Mouse (Mus musculus) stomach, embryonic 15.5 days (tissue): Measurements from ENCODE around the gene Gm29797. TPM values are rescaled to one million over a fixed set of nuclear protein-coding genes. Genes with fewer than 3 reads are reported as not detected.

Experiments
- ATAC-seq: fragments of 200-750 bp; cut with Nextera tagmentation; 2 replicates; pipeline ENCODE4 v1.8.0; 2017; ENCODE audit warnings: low read depth, moderate number of reproducible peaks, moderate TSS enrichment; ENCODE audit not compliant: insufficient read depth, low FRiP score
- H3K27ac ChIP-seq: fragments of 300-500 bp; sonication (generic); 2 replicates; pipeline ENCODE4 v1.5.1; 2015; ENCODE audit warnings: mild to moderate bottlenecking, inconsistent platforms
- H3K27me3 ChIP-seq: fragments of 300-500 bp; sonication (generic); replicated peaks from 2 replicates; pipeline ENCODE4 v1.6.1; 2015; ENCODE audit warnings: inconsistent platforms
- H3K36me3 ChIP-seq: fragments of 300-500 bp; sonication (generic); 2 replicates; pipeline ENCODE4 v1.6.1; 2015; ENCODE audit warnings: inconsistent platforms
- H3K4me1 ChIP-seq: fragments of 300-500 bp; sonication (generic); 2 replicates; pipeline ENCODE4 v1.6.1; 2015; ENCODE audit warnings: inconsistent platforms
- H3K4me2 ChIP-seq: fragments of 300-500 bp; sonication (generic); 2 replicates; pipeline ENCODE4 v1.6.1; 2015; ENCODE audit warnings: mild to moderate bottlenecking, inconsistent platforms
- H3K4me3 ChIP-seq: fragments of 300-500 bp; sonication (generic); replicated peaks from 2 replicates; pipeline ENCODE4 v1.5.1; 2015; ENCODE audit warnings: inconsistent platforms
- H3K9ac ChIP-seq: fragments of 300-500 bp; sonication (generic); 2 replicates; pipeline ENCODE4 v1.6.1; 2015; ENCODE audit warnings: inconsistent platforms
- H3K9me3 ChIP-seq: fragments of 300-500 bp; sonication (generic); 2 replicates; pipeline ENCODE4 v1.6.1; 2016; ENCODE audit warnings: inconsistent platforms
- WGBS: fragments of 180-500 bp; shearing (Covaris S2); methylation state at CpG from one replicate; pipeline ENCODE4 v1.1.7; 2015; 5-methylcytosine and 5-hydroxymethylcytosine counted together
- polyA plus RNA-seq: library from polyadenylated mRNA; unstranded; fragments of >200 nt; fragmentation: Nextera tagmentation; extraction: Ambion mirVana; gene quantifications from 2 replicates; pipeline ENCODE4 v1.2.1, GENCODE M21; 2015

Gm29797 gene
- polyA plus RNA-seq, 1 experiment from 2014 or later = 1.2 TPM

DNA sequence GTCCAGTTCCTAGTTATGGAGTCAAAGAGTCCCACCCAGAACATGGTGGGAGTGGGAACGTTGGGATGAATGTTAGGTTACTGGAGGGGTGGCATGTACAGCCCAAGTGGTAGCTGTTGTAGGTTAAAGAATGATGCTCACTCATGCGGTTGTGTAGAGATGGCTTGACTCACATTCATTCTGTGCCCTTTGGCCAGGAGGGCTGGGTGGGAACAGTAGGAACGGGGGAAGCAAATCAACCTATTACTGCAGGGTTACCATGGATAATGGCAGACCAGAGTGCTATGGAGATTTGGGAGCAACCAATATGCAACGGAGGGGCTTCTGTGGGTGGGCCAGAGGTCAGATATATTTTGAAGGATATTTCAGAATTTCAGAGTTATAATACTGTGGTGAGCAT lies 18.1 kb downstream of the Gm29797 start:
- H3K9ac ChIP-seq = no peak overlapping the region
- H3K9me3 ChIP-seq = no peaks in the 10 kb centered on the region
- H3K4me2 ChIP-seq = no peak overlapping the region
- H3K4me3 ChIP-seq = no peak overlapping the region
- no peaks in the 10 kb centered on the region for H3K36me3 ChIP-seq
- no peak for ATAC-seq
- 76% methylated on average over 4 of the region's 4 CpGs for WGBS
- H3K27ac ChIP-seq = no peak overlapping the region
- H3K27me3 ChIP-seq = peaks cover 42% of the 10 kb centered on the region
- peaks cover 24% of the 10 kb centered on the region for H3K4me1 ChIP-seq

DNA sequence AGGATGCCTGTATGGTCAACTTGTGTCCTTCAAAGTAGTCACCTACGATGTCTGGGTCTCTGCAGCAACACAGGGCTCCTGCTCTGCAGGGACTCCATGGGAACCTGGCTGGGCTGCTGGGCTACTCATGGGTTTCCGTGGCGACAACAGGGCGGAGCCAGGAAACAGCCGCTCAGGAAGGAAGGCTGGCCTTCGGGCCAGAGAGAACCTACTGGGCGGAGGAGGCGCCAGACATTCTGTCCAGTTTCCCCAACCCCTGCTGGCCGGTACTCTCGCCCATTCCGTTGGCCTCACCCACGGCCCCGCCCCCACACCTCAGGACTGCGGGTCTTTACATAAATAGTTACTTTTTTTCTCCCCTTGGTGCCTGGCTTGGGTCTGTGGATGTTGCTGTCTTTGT lies 18.6 kb downstream of the Gm29797 start:
- Histone ChIP-seq H3K27ac (no peak overlapping the region), H3K36me3 (no peaks in the 10 kb centered on the region), H3K4me1 (peaks cover 19% of the 10 kb centered on the region), H3K27me3 (peaks cover 37% of the 10 kb centered on the region), H3K4me3 (0 out of 2 replicates have a peak overlapping the region, but pooled peaks have one; percentile 3), H3K9ac (no peak overlapping the region), H3K9me3 (no peaks in the 10 kb centered on the region), H3K4me2 (peak overlapping the region; percentile 29; the same call in 1 of the 2 replicates)
- peak; percentile 29; the same call in 1 of the 2 replicates for ATAC-seq
- WGBS = 5% methylated on average over 14 of the region's 14 CpGs

DNA sequence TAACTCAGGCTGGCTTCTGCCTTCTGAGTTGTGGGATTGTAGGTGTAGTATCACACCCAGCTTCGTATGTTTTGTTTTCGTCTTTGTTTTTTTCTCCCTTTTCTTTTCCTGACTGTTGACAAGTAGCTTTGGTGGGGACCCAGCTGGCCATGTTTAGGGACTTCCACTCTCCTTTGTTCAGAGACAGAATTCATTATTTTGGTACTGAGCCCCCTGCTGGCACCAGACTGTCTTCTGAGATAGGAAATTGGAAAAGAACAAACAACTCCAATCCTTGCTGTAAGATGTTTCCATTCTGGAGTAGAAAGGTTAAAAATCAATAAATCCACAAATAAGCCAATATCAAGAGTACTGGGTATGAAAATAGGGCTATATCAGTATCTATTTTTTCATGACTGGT lies 19.6 kb downstream of the Gm29797 start:
- Histone ChIP-seq H3K36me3 (no peaks in the 10 kb centered on the region), H3K9me3 (no peaks in the 10 kb centered on the region), H3K4me3 (no peak overlapping the region), H3K9ac (no peak overlapping the region), H3K4me1 (peaks cover 18% of the 10 kb centered on the region; the same call in 1 of the 2 replicates), H3K27me3 (peaks cover 28% of the 10 kb centered on the region), H3K27ac (no peak overlapping the region), H3K4me2 (no peak overlapping the region)
- 65% methylated on average over 2 of the region's 2 CpGs for WGBS
- ATAC-seq = no peak

DNA sequence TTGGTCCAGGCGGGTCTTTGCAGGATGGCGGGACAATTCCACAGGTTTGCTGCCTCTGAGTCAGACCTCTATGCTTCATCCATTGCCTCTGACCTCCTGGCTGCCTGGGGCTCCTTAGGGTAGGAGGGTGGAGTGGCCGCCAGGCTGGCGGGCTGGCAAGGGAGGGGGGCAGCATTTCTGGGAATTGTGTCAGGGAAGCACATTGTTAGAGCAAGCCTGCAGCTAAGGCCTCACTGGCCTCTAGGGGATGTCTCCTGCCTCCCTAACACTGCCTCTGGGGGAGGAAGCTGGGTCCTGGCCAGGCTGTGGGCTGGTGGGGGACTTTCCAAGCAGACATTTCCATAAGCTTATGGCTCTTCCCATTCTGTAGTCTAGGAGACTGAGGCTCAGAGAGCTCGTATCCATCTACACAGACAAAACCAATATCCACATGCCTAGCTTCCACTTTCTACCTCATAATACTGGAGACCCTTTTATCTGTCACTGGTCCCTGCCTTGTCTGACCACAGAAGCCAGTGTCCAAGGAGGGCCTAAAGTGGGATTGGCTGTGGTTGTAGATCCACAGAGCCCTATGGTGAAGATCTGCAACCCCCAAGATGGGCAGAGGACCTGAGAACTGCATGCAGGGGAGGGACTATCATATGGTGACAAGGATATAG lies 20.4 kb downstream of the Gm29797 start:
- H3K4me3 ChIP-seq = no peak overlapping the region
- H3K4me1 ChIP-seq = peaks cover 17% of the 10 kb centered on the region; the same call in 1 of the 2 replicates
- WGBS = 72% methylated on average over 5 of the region's 5 CpGs
- no peaks in the 10 kb centered on the region for H3K9me3 ChIP-seq
- 0 out of 2 replicates have a peak overlapping the region, but pooled peaks have one; percentile 19 for H3K27ac ChIP-seq
- H3K4me2 ChIP-seq = no peak overlapping the region
- H3K36me3 ChIP-seq = no peaks in the 10 kb centered on the region
- peaks cover 20% of the 10 kb centered on the region for H3K27me3 ChIP-seq
- H3K9ac ChIP-seq = no peak overlapping the region
- no peak for ATAC-seq

DNA sequence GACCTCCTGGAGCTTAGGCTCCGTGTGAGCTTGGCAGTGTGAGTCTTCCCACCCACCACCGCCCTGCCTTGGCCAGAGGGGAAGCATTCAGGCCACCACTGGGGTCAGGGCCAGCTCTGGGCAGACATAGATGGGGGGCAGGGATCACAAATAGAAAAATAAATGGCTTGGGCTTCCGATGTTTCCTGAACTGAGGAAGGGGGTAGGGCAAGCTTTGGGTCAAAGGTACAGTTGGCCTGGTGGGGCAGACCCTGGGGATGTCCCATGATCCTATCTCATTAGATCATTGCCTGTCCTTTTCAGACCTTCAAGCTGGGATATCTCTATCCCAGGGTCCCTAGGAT lies 20.9 kb downstream of the Gm29797 start:
- 54% methylated on average over 3 of the region's 3 CpGs for WGBS

DNA sequence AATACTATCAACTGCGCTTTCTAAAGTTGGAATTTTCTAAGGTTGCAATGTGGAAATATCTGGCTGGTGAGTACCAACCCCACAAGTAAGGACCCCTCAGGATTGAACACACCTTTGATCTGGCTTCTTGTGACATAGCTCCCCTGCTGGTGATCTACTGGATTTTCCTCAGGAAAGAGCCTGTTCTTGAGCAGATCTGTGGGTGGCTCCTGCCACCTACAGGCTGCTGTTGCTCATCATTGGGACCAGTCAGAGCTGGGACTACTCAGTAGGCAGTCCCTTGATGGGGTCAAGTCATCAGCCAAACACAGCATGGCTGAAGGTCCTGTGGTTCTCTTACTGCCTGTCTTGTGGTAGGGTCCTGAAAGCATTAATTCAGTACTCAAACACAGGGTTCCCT lies 21.9 kb downstream of the Gm29797 start:
- peak; percentile 59 for ATAC-seq
- Histone ChIP-seq H3K4me2 (no peak overlapping the region), H3K4me3 (no peak overlapping the region), H3K4me1 (peaks cover 17% of the 10 kb centered on the region; the same call in 1 of the 2 replicates), H3K9me3 (no peaks in the 10 kb centered on the region), H3K27me3 (peaks cover 5% of the 10 kb centered on the region; the same call in 1 of the 2 replicates), H3K27ac (no peak overlapping the region), H3K36me3 (no peaks in the 10 kb centered on the region), H3K9ac (no peak overlapping the region)
- whole genome bisulfite sequencing = 49% methylated on average over 1 of the region's 1 CpGs

More for the DNA sequence above, 20.9 kb downstream of the Gm29797 start:
- no peaks in the 10 kb centered on the region for H3K9me3 ChIP-seq
- H3K4me1 ChIP-seq = peaks cover 17% of the 10 kb centered on the region; the same call in 1 of the 2 replicates
- 0 out of 2 replicates have a peak overlapping the region, but pooled peaks have one; percentile 19 for H3K27ac ChIP-seq
- no peak for ATAC-seq
- H3K36me3 ChIP-seq = no peaks in the 10 kb centered on the region
- H3K27me3 ChIP-seq = peaks cover 14% of the 10 kb centered on the region
- H3K4me3 ChIP-seq = no peak overlapping the region
- no peak overlapping the region for H3K4me2 ChIP-seq
- H3K9ac ChIP-seq = no peak overlapping the region

DNA sequence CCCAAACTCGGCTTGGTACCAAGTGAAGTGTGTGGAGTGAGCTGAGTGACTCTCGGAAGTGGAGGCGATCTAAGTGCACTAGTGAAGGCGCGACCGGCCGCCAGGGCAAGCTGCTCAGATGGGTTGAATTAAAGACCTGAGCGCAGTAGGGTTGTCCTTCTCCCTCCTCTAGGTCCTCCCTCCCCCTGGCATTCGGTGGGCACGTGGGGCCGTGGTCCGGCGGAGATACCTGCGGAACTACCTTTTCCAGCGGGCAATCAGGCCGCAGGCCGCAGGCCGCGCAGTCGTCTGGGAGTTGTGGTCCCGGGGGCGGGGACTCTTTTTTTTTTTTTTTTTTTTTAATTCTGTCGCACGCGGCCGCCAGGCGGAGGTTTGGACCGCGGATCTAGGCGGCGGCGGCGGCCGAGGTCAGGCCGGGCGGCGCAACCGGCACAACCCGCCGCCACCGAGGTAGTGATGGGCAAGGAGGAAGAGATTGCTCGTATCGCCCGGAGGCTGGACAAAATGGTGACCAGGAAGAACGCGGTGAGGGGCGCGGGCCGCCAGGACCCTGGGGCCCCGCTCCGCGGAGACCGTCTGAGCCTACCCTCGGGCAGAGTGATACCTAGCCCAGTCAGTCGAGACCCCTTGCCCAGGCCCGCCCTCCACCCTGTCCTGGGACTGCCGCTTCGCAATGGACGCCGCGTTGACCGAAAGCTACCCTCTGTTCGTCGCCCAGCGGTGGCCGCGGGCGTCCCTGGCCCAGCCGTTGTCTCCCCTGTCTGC lies 23.3 kb downstream of the Gm29797 start, which contains the start of gene Tcea2:
TSS of gene Tcea2 (plus strand) at position 360 of the 765 bp plus-strand sequence.
- H3K4me3 ChIP-seq = peak within 1 kb of the TSS; percentile 74
- under 1% methylated on average over 67 of the region's 69 CpGs for WGBS
- H3K9me3 ChIP-seq = no peaks in the 10 kb centered on the region
- ATAC-seq = peak; percentile 15; the same call in 1 of the 2 replicates
- H3K27ac ChIP-seq = peak within 1 kb of the TSS; percentile 37; the same call in 1 of the 2 replicates
- H3K27me3 ChIP-seq = no peaks in the 10 kb centered on the region
- H3K9ac ChIP-seq = peak within 1 kb of the TSS; percentile 85
- H3K4me1 ChIP-seq = peaks cover 17% of the 10 kb centered on the region; the same call in 1 of the 2 replicates
- no peaks in the 10 kb centered on the region for H3K36me3 ChIP-seq
- peak within 1 kb of the TSS; percentile 89 for H3K4me2 ChIP-seq

DNA sequence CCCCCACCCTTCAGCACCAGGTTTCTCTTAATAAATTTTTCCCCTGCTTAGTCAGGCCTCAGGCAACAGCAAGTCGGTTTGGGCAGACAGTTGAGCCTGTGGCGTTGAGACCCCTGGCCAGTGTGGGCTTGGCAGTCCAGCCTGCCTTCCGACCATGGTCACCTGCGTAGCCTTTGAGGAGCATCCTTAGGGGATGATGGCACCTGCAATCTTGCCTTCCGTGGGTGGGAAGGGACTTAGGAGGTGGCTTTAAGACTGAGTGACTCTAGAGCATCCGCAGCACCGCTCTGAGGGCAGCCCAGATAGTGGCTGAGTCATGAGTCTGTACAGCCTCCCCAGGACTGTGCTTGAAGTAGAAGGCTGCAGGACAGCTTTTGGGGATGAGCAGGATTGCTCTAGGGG lies 23.9 kb downstream of the Gm29797 start:
- H3K4me2 ChIP-seq = peak overlapping the region; percentile 89
- WGBS = 15% methylated on average over 7 of the region's 7 CpGs
- no peaks in the 10 kb centered on the region for H3K36me3 ChIP-seq
- peaks cover 14% of the 10 kb centered on the region; the same call in 1 of the 2 replicates for H3K4me1 ChIP-seq
- peak overlapping the region; percentile 74 for H3K4me3 ChIP-seq
- H3K27ac ChIP-seq = peak overlapping the region; percentile 37; the same call in 1 of the 2 replicates
- ATAC-seq = 0 out of 2 replicates have a peak, but pooled peaks have one; percentile 9
- H3K27me3 ChIP-seq = no peaks in the 10 kb centered on the region
- H3K9ac ChIP-seq = peak overlapping the region; percentile 85; the same call in 1 of the 2 replicates
- no peaks in the 10 kb centered on the region for H3K9me3 ChIP-seq

DNA sequence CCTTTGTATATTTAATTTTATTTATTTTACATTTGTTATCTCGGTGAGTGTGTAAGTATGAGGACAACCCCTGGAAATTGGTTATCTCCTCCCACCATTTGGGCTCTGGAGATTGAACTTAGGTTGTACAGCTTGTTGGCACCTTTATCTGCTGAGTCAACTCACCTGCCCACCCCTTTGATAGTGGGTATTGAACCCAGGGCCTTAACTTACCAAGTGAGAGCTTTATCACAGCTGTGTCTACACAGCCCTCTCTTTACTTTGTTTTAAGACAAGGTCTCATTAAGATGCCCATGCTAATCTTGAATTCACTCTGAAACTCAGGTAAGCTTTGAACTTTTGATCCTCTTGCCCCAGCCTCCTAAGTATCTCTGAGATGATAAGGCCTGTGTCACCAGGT lies 25.1 kb downstream of the Gm29797 start:
- H3K9ac ChIP-seq = no peak overlapping the region
- 50% methylated on average over 1 of the region's 1 CpGs for WGBS

DNA sequence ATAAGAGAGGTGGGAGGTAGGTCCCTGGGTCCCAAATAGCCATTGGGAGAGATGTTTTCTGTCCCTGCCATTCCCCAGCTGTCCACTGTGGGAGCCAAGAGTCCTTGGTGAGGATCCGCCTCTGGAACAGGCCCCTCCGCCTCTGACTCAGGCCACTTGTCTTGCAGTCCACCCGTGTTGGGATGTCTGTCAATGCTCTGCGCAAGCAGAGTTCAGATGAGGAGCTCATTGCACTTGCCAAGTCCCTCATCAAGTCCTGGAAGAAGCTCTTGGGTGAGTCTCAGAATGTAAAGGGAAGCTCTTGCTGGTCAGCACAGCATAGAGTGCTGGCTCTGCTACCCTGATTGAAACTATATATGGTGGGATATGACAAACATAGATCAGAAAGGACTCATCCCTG lies 26.5 kb downstream of the Gm29797 start:
- Histone ChIP-seq H3K4me3 (no peak overlapping the region), H3K27ac (no peak overlapping the region), H3K9me3 (no peaks in the 10 kb centered on the region), H3K36me3 (peaks cover 6% of the 10 kb centered on the region), H3K9ac (no peak overlapping the region), H3K4me2 (no peak overlapping the region), H3K4me1 (peaks cover 14% of the 10 kb centered on the region; the same call in 1 of the 2 replicates), H3K27me3 (no peaks in the 10 kb centered on the region)
- ATAC-seq = no peak
- WGBS = 61% methylated on average over 4 of the region's 4 CpGs

More for the DNA sequence above, 25.1 kb downstream of the Gm29797 start:
- Histone ChIP-seq H3K9me3 (no peaks in the 10 kb centered on the region), H3K4me1 (peaks cover 14% of the 10 kb centered on the region; the same call in 1 of the 2 replicates), H3K27me3 (no peaks in the 10 kb centered on the region), H3K4me2 (no peak overlapping the region), H3K36me3 (peaks cover 5% of the 10 kb centered on the region; the same call in 1 of the 2 replicates), H3K4me3 (no peak overlapping the region), H3K27ac (no peak overlapping the region)
- ATAC-seq = peak; percentile 57

DNA sequence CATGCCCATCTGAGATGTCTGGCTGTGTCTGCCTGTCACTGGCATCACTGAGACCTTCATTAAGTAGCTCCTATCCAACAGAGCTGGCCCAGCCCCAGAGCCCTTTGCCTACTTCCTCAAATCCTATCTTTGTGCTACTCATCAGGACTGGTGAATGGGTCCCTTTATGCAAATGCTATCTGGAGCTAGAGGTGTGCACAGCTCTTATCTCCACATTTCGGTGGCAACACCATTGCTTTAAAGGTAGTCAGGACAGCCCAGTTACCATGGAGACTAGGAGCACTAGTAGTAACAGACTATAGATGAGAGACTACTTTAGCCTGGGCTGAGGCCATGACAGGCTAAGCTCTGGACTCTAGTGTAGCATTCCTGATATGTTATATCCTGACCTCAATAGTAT lies 27.9 kb downstream of the Gm29797 start:
- H3K27me3 ChIP-seq = no peaks in the 10 kb centered on the region
- H3K9ac ChIP-seq = no peak overlapping the region
- peaks cover 9% of the 10 kb centered on the region; the same call in 1 of the 2 replicates for H3K4me1 ChIP-seq
- H3K9me3 ChIP-seq = no peaks in the 10 kb centered on the region
- H3K36me3 ChIP-seq = peaks cover 16% of the 10 kb centered on the region
- no peak overlapping the region for H3K27ac ChIP-seq
- no peak overlapping the region for H3K4me2 ChIP-seq
- ATAC-seq = no peak
- H3K4me3 ChIP-seq = no peak overlapping the region
- WGBS = 45% methylated on average over 1 of the region's 1 CpGs

DNA sequence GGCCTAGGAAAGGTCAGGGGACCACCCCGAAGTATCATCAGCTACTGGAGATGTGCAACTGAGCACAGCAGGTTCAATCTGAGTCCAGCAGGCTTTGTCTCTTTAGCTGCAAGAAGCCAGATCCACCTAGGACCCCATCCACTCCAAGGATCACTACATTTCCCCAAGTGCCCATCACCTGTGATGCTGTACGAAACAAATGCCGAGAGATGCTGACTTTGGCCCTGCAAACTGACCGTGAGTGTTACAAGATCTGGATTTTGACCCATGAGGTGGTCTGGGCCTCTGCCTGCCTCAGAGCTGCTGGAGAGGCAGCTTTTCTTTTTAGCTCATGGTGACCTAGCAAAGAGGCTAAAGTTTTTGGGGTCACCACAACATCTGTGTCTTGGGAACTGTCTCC lies 28.9 kb downstream of the Gm29797 start:
- H3K9ac ChIP-seq = no peak overlapping the region
- 87% methylated on average over 4 of the region's 4 CpGs for WGBS
- peaks cover 16% of the 10 kb centered on the region for H3K36me3 ChIP-seq
- no peak overlapping the region for H3K4me2 ChIP-seq
- no peak overlapping the region for H3K4me3 ChIP-seq
- H3K27ac ChIP-seq = no peak overlapping the region
- ATAC-seq = no peak
- H3K9me3 ChIP-seq = no peaks in the 10 kb centered on the region
- no peaks in the 10 kb centered on the region for H3K27me3 ChIP-seq
- H3K4me1 ChIP-seq = peaks cover 6% of the 10 kb centered on the region; the same call in 1 of the 2 replicates
